ENCODE assay signal across 23 mouse cellular contexts in genomic region chr3:37597200-37597599, GRCm38 (mm10). TPM values are rescaled to one million over a fixed set of nuclear protein-coding genes. Genes with fewer than 3 reads are reported as not detected.
DNase-seq lines count a peak whose midpoint lies in the region; ATAC-seq and TF ChIP-seq lines count a peak whose summit lies in the region.
"Had no signal": no experiment of that assay in that cellular context is flagged by ENCODE, and none has a peak within 500 bp of the region (broad histone marks: within the 10 kb centered on the region; RNA-seq: fewer than 3 reads in every experiment).

No protein-coding gene starts in this region.

- no peak for TF ChIP-seq EP300 in stomach, postnatal 0 days (optimal IDR thresholded peaks at IDR 0.05)

- WGBS in forebrain, embryonic 10.5 days: 87% methylated on average over 5 of the region's 5 CpGs
- WGBS in forebrain, embryonic 15.5 days: 89% methylated on average over 5 of the region's 5 CpGs
- 60% methylated on average over 5 of the region's 5 CpGs for WGBS in stomach, embryonic 14.5 days
- 55% methylated on average over 5 of the region's 5 CpGs for WGBS in stomach, postnatal 0 days
- 58% methylated on average over 5 of the region's 5 CpGs for WGBS in liver, embryonic 16.5 days (ENCODE audit: insufficient replicate concordance)

- no peak overlapping the region for H3K4me3 ChIP-seq in forebrain, embryonic 10.5 days
- no peak overlapping the region for H3K4me3 ChIP-seq in forebrain, embryonic 15.5 days
- no peak overlapping the region for H3K4me3 ChIP-seq in stomach, embryonic 14.5 days (ENCODE audit: low read depth, low read length)
- H3K4me3 ChIP-seq in stomach, postnatal 0 days (ENCODE audit: low read depth, low read length): no peak overlapping the region
- H3K4me3 ChIP-seq in liver, embryonic 16.5 days (ENCODE audit: low read depth, low read length): no peak overlapping the region
- H3K4me3 ChIP-seq: gastrocnemius, adult 2 months; hindbrain, embryonic 10.5 days; megakaryocyte, embryonic 14.5 days; midbrain, embryonic 13.5 days had no signal

- peaks cover 21% of the 10 kb centered on the region for H3K4me1 ChIP-seq in forebrain, embryonic 10.5 days
- no peaks in the 10 kb centered on the region for H3K4me1 ChIP-seq in forebrain, embryonic 15.5 days
- H3K4me1 ChIP-seq in stomach, embryonic 14.5 days (ENCODE audit: control insufficient read depth, insufficient read depth, low read length): 0 out of 2 replicates have a peak, but pooled peaks cover 3% of the 10 kb centered on the region
- H3K4me1 ChIP-seq in stomach, postnatal 0 days (replicated peaks; ENCODE audit: control insufficient read depth, insufficient read depth): no peaks in the 10 kb centered on the region
- H3K4me1 ChIP-seq in liver, embryonic 16.5 days (ENCODE audit: control insufficient read depth, low read depth, low read length): peaks cover 3% of the 10 kb centered on the region
- H3K4me1 ChIP-seq: midbrain, embryonic 13.5 days had no signal

- TF ChIP-seq CTCF in stomach, postnatal 0 days (IDR thresholded peaks at IDR 0.05; ENCODE audit: low read depth): no peak

- no peak for DNase-seq in forebrain, embryonic 10.5 days (ENCODE audit: extremely low spot score, low spot score)
- DNase-seq in stomach, postnatal 0 days (ENCODE audit: low spot score): no peak
- no peak for DNase-seq in thymus, postnatal 36 days
- DNase-seq in spleen, postnatal 10 days (ENCODE audit: low spot score in 2 of 2): no peak
- DNase-seq: adrenal gland, adult 8-10 months; cerebellum, adult 11-12 months; cerebellum, postnatal 14 days; gastrocnemius, adult 2 months; layer of hippocampus, adult 9-11 months; left cerebral cortex, postnatal 4 days; lung, embryonic 14.5 days; lung, postnatal 36 days had no signal

- no peak overlapping the region for H3K4me2 ChIP-seq in forebrain, embryonic 15.5 days (replicated peaks)
- H3K4me2 ChIP-seq in stomach, embryonic 14.5 days (replicated peaks; ENCODE audit: low read depth, low read length): no peak overlapping the region
- no peak overlapping the region for H3K4me2 ChIP-seq in stomach, postnatal 0 days (replicated peaks; ENCODE audit: low read depth)
- no peak overlapping the region for H3K4me2 ChIP-seq in liver, embryonic 16.5 days (ENCODE audit: low read depth, low read length)
- H3K4me2 ChIP-seq: heart, embryonic 11.5 days; lung, embryonic 14.5 days; midbrain, embryonic 13.5 days had no signal

- H3K27ac ChIP-seq in forebrain, embryonic 10.5 days: peak overlapping the region; percentile 72
- no peak overlapping the region for H3K27ac ChIP-seq in forebrain, embryonic 15.5 days (replicated peaks)
- no peak overlapping the region for H3K27ac ChIP-seq in stomach, embryonic 14.5 days (ENCODE audit: low read length)
- no peak overlapping the region for H3K27ac ChIP-seq in stomach, postnatal 0 days (replicated peaks)
- H3K27ac ChIP-seq in liver, embryonic 16.5 days (ENCODE audit: low read length): no peak overlapping the region
- H3K27ac ChIP-seq: hindbrain, embryonic 10.5 days; kidney, postnatal 0 days; midbrain, embryonic 13.5 days had no signal

- no peak overlapping the region for H3K9ac ChIP-seq in forebrain, embryonic 15.5 days (replicated peaks)
- H3K9ac ChIP-seq in stomach, embryonic 14.5 days (replicated peaks; ENCODE audit: low read depth, low read length): no peak overlapping the region
- no peak overlapping the region for H3K9ac ChIP-seq in stomach, postnatal 0 days (ENCODE audit: low read length)
- no peak overlapping the region for H3K9ac ChIP-seq in liver, embryonic 16.5 days (ENCODE audit: low read depth, low read length)
- H3K9ac ChIP-seq: lung, embryonic 14.5 days; midbrain, embryonic 13.5 days had no signal

- H3K36me3 ChIP-seq in forebrain, embryonic 10.5 days (replicated peaks): no peaks in the 10 kb centered on the region
- H3K36me3 ChIP-seq in forebrain, embryonic 15.5 days: no peaks in the 10 kb centered on the region
- no peaks in the 10 kb centered on the region for H3K36me3 ChIP-seq in stomach, embryonic 14.5 days (ENCODE audit: control insufficient read depth, insufficient read depth, low read length)
- H3K36me3 ChIP-seq in stomach, postnatal 0 days (ENCODE audit: control insufficient read depth, insufficient read depth, low read length): no peaks in the 10 kb centered on the region
- no peaks in the 10 kb centered on the region for H3K36me3 ChIP-seq in liver, embryonic 16.5 days (ENCODE audit: control insufficient read depth, insufficient read depth)
- H3K36me3 ChIP-seq: hindbrain, embryonic 10.5 days; midbrain, embryonic 13.5 days had no signal

- H3K27me3 ChIP-seq in forebrain, embryonic 10.5 days (ENCODE audit: poor library complexity, severe bottlenecking): no peaks in the 10 kb centered on the region
- no peaks in the 10 kb centered on the region for H3K27me3 ChIP-seq in forebrain, embryonic 15.5 days
- no peaks in the 10 kb centered on the region for H3K27me3 ChIP-seq in stomach, embryonic 14.5 days (ENCODE audit: control insufficient read depth, insufficient read depth, low read length)
- H3K27me3 ChIP-seq in stomach, postnatal 0 days (ENCODE audit: control insufficient read depth, insufficient read depth, low read length): no peaks in the 10 kb centered on the region
- H3K27me3 ChIP-seq in liver, embryonic 16.5 days (ENCODE audit: control insufficient read depth, insufficient read depth, low read depth, low read length): no peaks in the 10 kb centered on the region
- H3K27me3 ChIP-seq: midbrain, embryonic 13.5 days had no signal

- ATAC-seq in forebrain, embryonic 15.5 days (replicated peaks): no peak
- peak; percentile 56; the same call in 1 of the 2 replicates for ATAC-seq in stomach, embryonic 14.5 days (ENCODE audit: insufficient number of reproducible peaks, insufficient read depth, low FRiP score, low read depth)
- ATAC-seq in stomach, postnatal 0 days (ENCODE audit: low FRiP score, low TSS enrichment): no peak; the same call in 1 of the 2 replicates
- peak; percentile 79 for ATAC-seq in liver, embryonic 16.5 days (ENCODE audit: low read depth)
- ATAC-seq: activated CD4-positive, CD25-positive, alpha-beta regulatory T cell, adult 4 months; hindbrain, embryonic 16.5 days; intestine, embryonic 16.5 days; midbrain, embryonic 13.5 days had no signal

- no peaks in the 10 kb centered on the region for H3K9me3 ChIP-seq in forebrain, embryonic 10.5 days
- H3K9me3 ChIP-seq in forebrain, embryonic 15.5 days: no peaks in the 10 kb centered on the region
- H3K9me3 ChIP-seq in stomach, embryonic 14.5 days (ENCODE audit: control insufficient read depth, low read depth, low read length): no peaks in the 10 kb centered on the region
- no peaks in the 10 kb centered on the region for H3K9me3 ChIP-seq in stomach, postnatal 0 days (ENCODE audit: control insufficient read depth, low read length)
- H3K9me3 ChIP-seq in liver, embryonic 16.5 days (replicated peaks; ENCODE audit: control insufficient read depth, low read length): no peaks in the 10 kb centered on the region
- H3K9me3 ChIP-seq: hindbrain, embryonic 10.5 days; midbrain, embryonic 13.5 days had no signal

RNA-seq across cellular contexts. Expression of gene Spry1, which starts 42.5 kb away (rescaled TPM):
- 21.6 and 29.1 TPM in 2 replicates for polyA plus RNA-seq in forebrain, embryonic 10.5 days (2016; fragmentation: Nextera tagmentation; extraction: Ambion mirVana)
- polyA plus RNA-seq in forebrain, embryonic 15.5 days (2015; fragmentation: Nextera tagmentation; extraction: Ambion mirVana): 4.3 and 5.6 TPM in 2 replicates
- 18.2 and 19.1 TPM in 2 replicates for polyA plus RNA-seq in stomach, embryonic 14.5 days (2014; fragmentation: Nextera tagmentation; extraction: Ambion mirVana)
- polyA plus RNA-seq in stomach, postnatal 0 days (2015; fragmentation: Nextera tagmentation; extraction: Ambion mirVana): 9.4 and 14.1 TPM in 2 replicates
- polyA plus RNA-seq in liver, embryonic 16.5 days (2015; fragmentation: Nextera tagmentation; extraction: Ambion mirVana): 2.8 and 2.9 TPM in 2 replicates

Comparison
In these comparisons a context has a peak if more than half of its experiments do, and no peak if none do; other contexts are left out.
1. ATAC-seq: peak in stomach, embryonic 14.5 days (single experiment) and liver, embryonic 16.5 days (single experiment); none in forebrain, embryonic 15.5 days (single experiment) and stomach, postnatal 0 days (single experiment).